Mouse (Mus musculus) midbrain, embryonic 12.5 days (tissue): ENCODE measurements around the gene Odf4. TPM values are rescaled to one million over a fixed set of nuclear protein-coding genes. Genes with fewer than 3 reads are reported as not detected.

Experiments
- ATAC-seq: fragments of 200-750 bp; cut with Nextera tagmentation; 2 replicates; pipeline ENCODE4 v1.8.0; 2017; ENCODE audit warnings: low read depth, moderate TSS enrichment, moderate library complexity; ENCODE audit not compliant: low FRiP score
- H3K27ac ChIP-seq: fragments of 300-500 bp; sonication (generic); replicated peaks from 2 replicates; pipeline ENCODE4 v1.5.1; 2016; ENCODE audit warnings: mild to moderate bottlenecking
- H3K27me3 ChIP-seq: fragments of 300-500 bp; sonication (generic); 2 replicates; pipeline ENCODE4 v1.6.1; 2016; ENCODE audit warnings: mild to moderate bottlenecking
- H3K36me3 ChIP-seq: fragments of 300-500 bp; sonication (generic); 2 replicates; pipeline ENCODE4 v1.6.1; 2016
- H3K4me1 ChIP-seq: fragments of 300-500 bp; sonication (generic); 2 replicates; pipeline ENCODE4 v1.6.1; 2016
- H3K4me2 ChIP-seq: fragments of 300-500 bp; sonication (generic); replicated peaks from 2 replicates; pipeline ENCODE4 v1.6.1; 2016; ENCODE audit warnings: mild to moderate bottlenecking, moderate library complexity
- H3K4me3 ChIP-seq: fragments of 300-500 bp; sonication (generic); 2 replicates; pipeline ENCODE4 v1.5.1; 2016; ENCODE audit warnings: mild to moderate bottlenecking
- H3K9ac ChIP-seq: fragments of 300-500 bp; sonication (generic); replicated peaks from 2 replicates; pipeline ENCODE4 v1.6.1; 2016; ENCODE audit warnings: mild to moderate bottlenecking, moderate library complexity
- H3K9me3 ChIP-seq: fragments of 300-500 bp; sonication (generic); 2 replicates; pipeline ENCODE4 v1.6.1; 2016; ENCODE audit warnings: mild to moderate bottlenecking
- WGBS: fragments of 180-500 bp; shearing (Covaris S2); methylation state at CpG from one replicate; pipeline ENCODE4 v1.1.7; 2016; 5-methylcytosine and 5-hydroxymethylcytosine counted together
- polyA plus RNA-seq: library from polyadenylated mRNA; unstranded; fragments of >200 nt; fragmentation: Nextera tagmentation; extraction: Ambion mirVana; gene quantifications from 2 replicates; pipeline ENCODE4 v1.2.1, GENCODE M21; 2016

Odf4 gene
- polyA plus RNA-seq, 1 experiment from 2014 or later = 0.20 TPM

- WGBS = 26% methylated on average over 31 of the region's 31 CpGs
- Histone ChIP-seq H3K4me2 (peak overlapping the region; percentile 60), H3K4me1 (peaks cover 14% of the 10 kb centered on the region), H3K36me3 (peaks cover 31% of the 10 kb centered on the region), H3K27ac (no peak overlapping the region), H3K4me3 (peak overlapping the region; percentile 72), H3K27me3 (peaks cover 13% of the 10 kb centered on the region; the same call in 1 of the 2 replicates), H3K9me3 (0 out of 2 replicates have a peak, but pooled peaks cover 2% of the 10 kb centered on the region), H3K9ac (no peak overlapping the region; the same call in 1 of the 2 replicates)
- peak; percentile 45 for ATAC-seq
Observed at GRCm38 (mm10) chr11:68900519-68901350, 26.1 kb downstream of the Odf4 start.

DNA sequence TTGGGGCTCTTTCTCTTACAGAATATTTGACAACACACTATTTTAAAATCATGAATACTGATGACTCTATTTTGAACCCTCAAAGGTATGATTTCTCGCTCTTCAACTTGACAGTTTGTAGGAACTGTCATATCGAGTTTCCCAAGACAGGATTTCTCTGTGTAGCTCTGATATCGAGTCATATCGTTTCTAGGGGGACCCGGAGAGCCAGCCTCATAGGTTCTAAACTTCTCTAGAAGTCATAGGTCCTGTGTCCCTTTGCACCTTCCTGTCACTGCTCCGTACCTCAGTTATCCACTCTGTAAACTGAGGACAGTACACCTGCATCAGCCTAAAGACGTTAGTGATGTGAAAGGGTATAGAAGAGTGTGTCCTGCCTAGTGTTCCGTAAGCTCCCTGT, 27.1 kb downstream of the Odf4 start:
- peaks cover 14% of the 10 kb centered on the region for H3K4me1 ChIP-seq
- no peak overlapping the region for H3K4me2 ChIP-seq
- 0 out of 2 replicates have a peak, but pooled peaks cover 2% of the 10 kb centered on the region for H3K9me3 ChIP-seq
- no peak for ATAC-seq
- no peak overlapping the region for H3K27ac ChIP-seq
- 87% methylated on average over 8 of the region's 8 CpGs for WGBS
- peaks cover 13% of the 10 kb centered on the region; the same call in 1 of the 2 replicates for H3K27me3 ChIP-seq
- H3K9ac ChIP-seq = no peak overlapping the region
- H3K36me3 ChIP-seq = peaks cover 22% of the 10 kb centered on the region
- H3K4me3 ChIP-seq = no peak overlapping the region

DNA sequence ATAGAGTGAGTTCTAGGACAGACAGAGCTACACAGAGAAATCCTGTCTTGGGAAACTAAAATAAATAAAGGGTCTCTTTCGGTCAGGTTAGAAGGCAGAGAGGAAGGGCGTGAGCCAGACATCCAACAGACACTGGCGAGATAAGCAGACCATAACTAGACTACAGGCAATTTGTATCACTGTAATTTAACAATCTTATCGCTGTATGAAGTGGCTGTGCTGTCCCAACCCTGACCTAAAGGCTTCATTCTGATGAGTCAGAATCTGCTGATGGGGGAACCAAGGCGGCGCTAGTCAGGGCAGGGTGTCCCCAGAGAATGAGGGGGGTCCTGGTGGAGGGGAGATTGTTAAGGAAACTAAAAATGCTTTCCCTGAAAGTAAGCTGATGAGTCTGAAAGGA, 28.1 kb downstream of the Odf4 start:
- no peak overlapping the region for H3K27ac ChIP-seq
- 0 out of 2 replicates have a peak, but pooled peaks cover 2% of the 10 kb centered on the region for H3K9me3 ChIP-seq
- ATAC-seq = no peak
- peaks cover 11% of the 10 kb centered on the region for H3K36me3 ChIP-seq
- H3K4me3 ChIP-seq = no peak overlapping the region
- no peak overlapping the region for H3K4me2 ChIP-seq
- H3K27me3 ChIP-seq = peaks cover 13% of the 10 kb centered on the region; the same call in 1 of the 2 replicates
- WGBS = 91% methylated on average over 6 of the region's 6 CpGs
- H3K4me1 ChIP-seq = peaks cover 14% of the 10 kb centered on the region
- H3K9ac ChIP-seq = no peak overlapping the region

DNA sequence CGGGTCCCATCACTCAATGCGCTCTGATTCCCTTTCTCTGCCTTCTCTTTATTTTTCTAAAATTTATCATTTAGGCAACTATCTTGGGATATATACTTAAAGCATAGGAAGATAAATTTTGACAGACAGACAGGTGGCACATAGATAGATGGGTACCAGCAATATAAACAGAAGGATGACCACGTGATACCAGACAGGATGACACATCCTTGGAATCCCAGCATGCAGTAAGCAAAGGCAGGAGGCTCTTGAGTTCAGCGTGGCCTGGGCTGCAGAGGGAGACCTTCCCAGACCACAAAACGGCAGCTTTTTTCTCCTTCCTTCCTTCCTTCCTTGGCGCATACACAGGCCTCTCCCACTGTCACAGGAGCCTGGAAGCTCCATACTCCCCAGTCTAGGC, 29.0 kb downstream of the Odf4 start:
- no peak for ATAC-seq
- WGBS = 73% methylated on average over 6 of the region's 6 CpGs
- Histone ChIP-seq H3K27me3 (peaks cover 13% of the 10 kb centered on the region; the same call in 1 of the 2 replicates), H3K4me1 (peaks cover 11% of the 10 kb centered on the region), H3K9me3 (0 out of 2 replicates have a peak, but pooled peaks cover 2% of the 10 kb centered on the region), H3K9ac (no peak overlapping the region), H3K27ac (no peak overlapping the region), H3K4me2 (no peak overlapping the region), H3K36me3 (peaks cover 2% of the 10 kb centered on the region), H3K4me3 (no peak overlapping the region)

GRCm38 (mm10) chr11:68897120-68897519, 29.8 kb downstream of the Odf4 start:
- Histone ChIP-seq H3K27me3 (peaks cover 13% of the 10 kb centered on the region; the same call in 1 of the 2 replicates), H3K27ac (no peak overlapping the region), H3K4me3 (no peak overlapping the region), H3K9ac (no peak overlapping the region), H3K36me3 (no peaks in the 10 kb centered on the region), H3K9me3 (0 out of 2 replicates have a peak, but pooled peaks cover 2% of the 10 kb centered on the region), H3K4me1 (0 out of 2 replicates have a peak, but pooled peaks cover 5% of the 10 kb centered on the region), H3K4me2 (no peak overlapping the region)
- 56% methylated on average over 4 of the region's 4 CpGs for WGBS
- no peak for ATAC-seq

GRCm38 (mm10) chr11:68896247-68896646, 30.6 kb downstream of the Odf4 start:
- Histone ChIP-seq H3K9ac (no peak overlapping the region), H3K27ac (no peak overlapping the region), H3K4me1 (0 out of 2 replicates have a peak, but pooled peaks cover 5% of the 10 kb centered on the region), H3K36me3 (no peaks in the 10 kb centered on the region), H3K4me3 (no peak overlapping the region), H3K27me3 (peaks cover 13% of the 10 kb centered on the region; the same call in 1 of the 2 replicates), H3K9me3 (0 out of 2 replicates have a peak, but pooled peaks cover 2% of the 10 kb centered on the region), H3K4me2 (no peak overlapping the region)
- 96% methylated on average over 5 of the region's 5 CpGs for WGBS
- ATAC-seq = no peak

DNA sequence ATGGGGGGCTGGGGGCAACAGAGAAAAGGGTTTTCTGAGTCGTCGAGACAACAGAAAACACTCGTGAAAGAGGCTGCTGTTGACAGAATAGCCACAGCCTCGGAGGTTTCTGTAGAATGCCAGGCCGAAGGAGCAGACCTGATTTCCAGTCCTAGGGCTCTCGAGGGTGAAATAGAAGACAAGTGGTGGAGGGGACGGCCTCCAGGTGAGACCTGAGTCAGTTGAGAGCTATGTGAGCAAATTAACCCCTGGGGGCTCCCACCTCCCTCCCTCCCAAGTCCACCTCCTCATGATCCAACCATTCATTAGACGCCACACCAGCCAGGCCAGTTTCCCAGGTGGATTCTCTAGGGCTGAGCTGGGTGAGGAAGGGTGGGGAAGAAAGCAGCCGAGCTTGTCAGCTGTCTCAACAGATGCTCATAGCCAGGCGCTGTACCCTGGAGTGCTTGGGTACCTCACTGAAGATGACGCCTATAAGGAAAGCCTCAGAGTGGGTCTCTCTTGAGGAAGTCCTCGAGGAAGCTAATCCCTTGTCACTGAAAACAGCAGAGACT, 32.9 kb downstream of the Odf4 start:
- ATAC-seq = no peak
- H3K9me3 ChIP-seq = 0 out of 2 replicates have a peak, but pooled peaks cover 2% of the 10 kb centered on the region
- 71% methylated on average over 12 of the region's 12 CpGs for WGBS
- H3K27me3 ChIP-seq = peaks cover 5% of the 10 kb centered on the region; the same call in 1 of the 2 replicates
- H3K4me3 ChIP-seq = no peak overlapping the region
- H3K4me1 ChIP-seq = no peaks in the 10 kb centered on the region
- no peaks in the 10 kb centered on the region for H3K36me3 ChIP-seq
- H3K4me2 ChIP-seq = no peak overlapping the region
- H3K27ac ChIP-seq = no peak overlapping the region
- no peak overlapping the region for H3K9ac ChIP-seq

DNA sequence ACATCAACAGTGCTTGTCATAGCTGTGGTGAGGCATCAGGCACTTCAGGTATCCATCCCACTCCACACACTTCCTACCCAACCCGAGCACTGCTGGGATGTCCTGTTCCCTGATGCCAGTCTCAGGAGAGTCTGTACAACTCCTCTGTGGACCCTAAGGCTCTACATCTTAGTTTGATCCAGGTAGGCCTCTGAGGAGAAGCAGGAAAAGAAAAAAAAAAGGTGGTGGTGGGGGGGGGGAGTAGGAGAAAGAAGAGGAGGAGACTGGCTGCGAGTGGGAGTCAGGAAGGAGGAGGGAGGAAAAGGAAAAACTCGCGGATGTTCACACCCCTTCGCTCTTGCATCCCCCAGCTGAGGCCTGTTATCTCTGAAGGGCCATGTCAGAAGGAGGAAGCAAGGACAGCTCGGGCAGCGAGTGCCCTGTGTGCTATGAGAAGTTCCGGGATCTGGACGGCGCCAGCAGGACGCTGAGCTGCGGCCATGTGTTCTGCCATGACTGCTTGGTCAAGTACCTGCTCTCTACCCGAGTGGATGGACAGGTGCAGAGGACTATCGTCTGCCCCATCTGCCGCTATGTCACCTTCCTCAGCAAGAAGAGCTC, 34.5 kb downstream of the Odf4 start:
- no peak overlapping the region for H3K9ac ChIP-seq
- WGBS = 80% methylated on average over 15 of the region's 15 CpGs

DNA sequence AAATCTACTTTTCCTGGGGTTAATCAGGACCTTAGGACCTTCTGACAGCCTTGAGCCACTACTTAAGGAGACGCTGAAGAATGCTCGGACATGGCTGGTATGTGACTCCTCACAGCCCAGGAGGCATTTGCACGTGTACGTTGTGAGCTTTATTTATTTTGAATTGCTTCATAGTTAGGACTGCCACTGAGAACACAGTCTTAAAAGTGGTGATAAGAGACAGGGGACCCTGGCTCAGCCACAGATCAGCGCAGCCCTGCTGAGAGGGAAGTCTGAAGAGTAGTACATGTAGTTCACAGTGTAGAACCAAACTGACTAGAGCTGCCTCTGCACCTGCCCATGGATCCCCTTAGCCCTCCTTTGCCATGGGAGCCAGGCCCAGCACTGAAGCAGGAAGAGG, 35.1 kb downstream of the Odf4 start:
- Histone ChIP-seq H3K4me1 (0 out of 2 replicates have a peak, but pooled peaks cover 3% of the 10 kb centered on the region), H3K27me3 (no peaks in the 10 kb centered on the region), H3K27ac (no peak overlapping the region), H3K9me3 (no peaks in the 10 kb centered on the region), H3K9ac (no peak overlapping the region), H3K36me3 (no peaks in the 10 kb centered on the region), H3K4me2 (no peak overlapping the region), H3K4me3 (no peak overlapping the region)
- WGBS = 80% methylated on average over 5 of the region's 5 CpGs
- ATAC-seq = no peak

More for the DNA sequence above, 34.5 kb downstream of the Odf4 start:
- Histone ChIP-seq H3K27ac (no peak overlapping the region), H3K4me3 (no peak overlapping the region), H3K27me3 (no peaks in the 10 kb centered on the region), H3K4me1 (0 out of 2 replicates have a peak, but pooled peaks cover 3% of the 10 kb centered on the region), H3K36me3 (no peaks in the 10 kb centered on the region), H3K4me2 (no peak overlapping the region), H3K9me3 (no peaks in the 10 kb centered on the region)
- no peak for ATAC-seq

GRCm38 (mm10) chr11:68890625-68891024, 36.3 kb downstream of the Odf4 start:
- H3K9ac ChIP-seq = no peak overlapping the region
- H3K36me3 ChIP-seq = no peaks in the 10 kb centered on the region
- ATAC-seq = no peak
- no peaks in the 10 kb centered on the region for H3K27me3 ChIP-seq
- 51% methylated on average over 2 of the region's 2 CpGs for WGBS
- H3K4me1 ChIP-seq = 0 out of 2 replicates have a peak, but pooled peaks cover 3% of the 10 kb centered on the region
- no peak overlapping the region for H3K4me2 ChIP-seq
- no peak overlapping the region for H3K27ac ChIP-seq
- no peaks in the 10 kb centered on the region for H3K9me3 ChIP-seq
- no peak overlapping the region for H3K4me3 ChIP-seq

DNA sequence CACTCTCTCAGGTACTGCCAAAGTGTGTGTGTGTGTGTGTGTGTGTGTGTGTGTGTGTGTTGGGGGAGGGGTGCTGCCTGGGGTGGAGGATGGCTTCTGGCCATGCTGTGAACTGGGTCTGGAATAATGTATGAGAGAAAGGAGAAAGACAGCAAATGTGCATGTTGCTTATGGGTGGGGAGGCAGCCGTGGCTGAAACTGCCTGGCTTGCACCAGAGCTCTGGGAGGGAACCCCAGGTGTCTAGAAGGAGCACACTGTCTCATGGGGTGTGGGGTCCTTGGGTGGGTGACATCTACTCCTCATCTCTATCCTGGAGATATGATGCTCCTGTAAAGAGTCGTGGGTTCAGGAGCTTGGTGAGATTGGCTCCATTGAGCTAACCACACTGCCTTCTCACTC, 38.2 kb downstream of the Odf4 start:
- Histone ChIP-seq H3K4me2 (no peak overlapping the region), H3K27me3 (no peaks in the 10 kb centered on the region), H3K4me1 (0 out of 2 replicates have a peak, but pooled peaks cover 3% of the 10 kb centered on the region), H3K4me3 (no peak overlapping the region), H3K9ac (no peak overlapping the region), H3K27ac (no peak overlapping the region), H3K9me3 (no peaks in the 10 kb centered on the region), H3K36me3 (no peaks in the 10 kb centered on the region)
- no peak for ATAC-seq
- WGBS = 69% methylated on average over 2 of the region's 2 CpGs
